Mouse (Mus musculus): ENCODE measurements around the gene Dvl1. TPM values are rescaled to one million over a fixed set of nuclear protein-coding genes. Genes with fewer than 3 reads are reported as not detected.

Gene Dvl1
- polyA plus RNA-seq (2015; fragmentation: Nextera tagmentation; extraction: Ambion mirVana) = 5.7 and 7.6 TPM in 2 replicates

- peak; percentile 93 for DNase-seq (ENCODE audit: low spot score)
Observed at GRCm38 (mm10) chr4:155846871-155847578, at the start of gene Dvl1. Gene Dvl1 (plus strand): TSS chr4:155847402.

GRCm38 (mm10) chr4:155802075-155802474, 45.1 kb upstream of the Dvl1 start:
- DNase-seq (ENCODE audit: low spot score) = no peak

- DNase-seq (ENCODE audit: low spot score) = peak; percentile 51
Observed at GRCm38 (mm10) chr4:155802741-155803339, 44.4 kb upstream of the Dvl1 start, which contains the start of gene Mrpl20. Gene Mrpl20 (plus strand): TSS chr4:155802878.

GRCm38 (mm10) chr4:155803340-155804041, 43.7 kb upstream of the Dvl1 start:
- DNase-seq (ENCODE audit: low spot score) = peak; percentile 96

- DNase-seq (ENCODE audit: low spot score) = no peak
Observed at GRCm38 (mm10) chr4:155807841-155808240, 39.4 kb upstream of the Dvl1 start.

- peak; percentile 98 for DNase-seq (ENCODE audit: low spot score)
Observed at GRCm38 (mm10) chr4:155811929-155812664, 35.1 kb upstream of the Dvl1 start, which contains the start of gene Ccnl2. Gene Ccnl2 (plus strand): TSS chr4:155812489.

- DNase-seq (ENCODE audit: low spot score) = peak; percentile 60
Observed at GRCm38 (mm10) chr4:155812665-155813181, 34.5 kb upstream of the Dvl1 start.

GRCm38 (mm10) chr4:155817533-155817932, 29.7 kb upstream of the Dvl1 start:
- DNase-seq (ENCODE audit: low spot score) = no peak

GRCm38 (mm10) chr4:155821025-155821424, 26.2 kb upstream of the Dvl1 start:
- DNase-seq (ENCODE audit: low spot score) = peak; percentile 20

- DNase-seq (ENCODE audit: low spot score) = no peak
Observed at GRCm38 (mm10) chr4:155823443-155823842, 23.8 kb upstream of the Dvl1 start.

GRCm38 (mm10) chr4:155829866-155830265, 17.3 kb upstream of the Dvl1 start:
- DNase-seq (ENCODE audit: low spot score) = no peak

GRCm38 (mm10) chr4:155830596-155830995, 16.6 kb upstream of the Dvl1 start:
- DNase-seq (ENCODE audit: low spot score) = peak; percentile 13

- DNase-seq (ENCODE audit: low spot score) = peak; percentile 92
Observed at GRCm38 (mm10) chr4:155831205-155831766, 15.9 kb upstream of the Dvl1 start, which contains the start of gene Aurkaip1. Gene Aurkaip1 (plus strand): TSS chr4:155831272.

GRCm38 (mm10) chr4:155831831-155832230, 15.4 kb upstream of the Dvl1 start:
- no peak for DNase-seq (ENCODE audit: low spot score)

- no peak for DNase-seq (ENCODE audit: low spot score)
Observed at GRCm38 (mm10) chr4:155832321-155832720, 14.9 kb upstream of the Dvl1 start.

- DNase-seq (ENCODE audit: low spot score) = no peak
Observed at GRCm38 (mm10) chr4:155833234-155833633, 14.0 kb upstream of the Dvl1 start.

GRCm38 (mm10) chr4:155833836-155834235, 13.4 kb upstream of the Dvl1 start:
- DNase-seq (ENCODE audit: low spot score) = peak; percentile 74

GRCm38 (mm10) chr4:155837404-155838010, 9.7 kb upstream of the Dvl1 start:
- no peak for DNase-seq (ENCODE audit: low spot score)

GRCm38 (mm10) chr4:155838187-155839153, 8.7 kb upstream of the Dvl1 start:
- no peak for DNase-seq (ENCODE audit: low spot score)
